Mouse (Mus musculus): ENCODE data around the gene Usp29.

- no peak for TF ChIP-seq CTCF (IDR thresholded peaks at IDR 0.05; ENCODE audit: low read depth)
- no peak for TF ChIP-seq EP300 (IDR thresholded peaks at IDR 0.05; ENCODE audit: low read depth)
Measured at GRCm38 (mm10) chr7:6801642-6802041, 71.3 kb downstream of the Usp29 start.
